Mouse (Mus musculus) NIH3T3 (cell line): ENCODE data around the gene Hus1.

Experiments used
- DNase-seq: peaks from one replicate; pipeline ENCODE4 v3.0.0-alpha.2; 2012; ENCODE audit warnings: low read depth

The Hus1 gene

DNA sequence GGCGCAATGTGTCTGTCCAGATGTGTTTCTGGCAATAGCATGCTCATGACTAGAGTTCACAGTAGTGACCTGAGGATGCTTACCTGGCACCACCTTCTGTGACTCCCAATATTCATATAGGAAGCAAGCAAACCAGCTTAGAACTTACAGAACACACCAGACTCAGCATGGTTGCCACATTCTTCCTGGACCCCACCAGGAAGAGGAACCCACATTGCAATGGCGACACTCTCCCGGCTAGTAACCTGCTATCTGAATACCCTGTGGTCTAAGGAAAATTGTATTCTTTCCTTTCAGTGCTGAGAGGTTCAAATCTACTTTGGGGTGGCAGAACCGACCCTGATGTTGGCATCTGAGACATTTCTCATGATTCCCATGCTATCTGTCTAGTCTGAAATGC, 32.8 kb downstream of the Hus1 start:
- no peak for DNase-seq

DNA sequence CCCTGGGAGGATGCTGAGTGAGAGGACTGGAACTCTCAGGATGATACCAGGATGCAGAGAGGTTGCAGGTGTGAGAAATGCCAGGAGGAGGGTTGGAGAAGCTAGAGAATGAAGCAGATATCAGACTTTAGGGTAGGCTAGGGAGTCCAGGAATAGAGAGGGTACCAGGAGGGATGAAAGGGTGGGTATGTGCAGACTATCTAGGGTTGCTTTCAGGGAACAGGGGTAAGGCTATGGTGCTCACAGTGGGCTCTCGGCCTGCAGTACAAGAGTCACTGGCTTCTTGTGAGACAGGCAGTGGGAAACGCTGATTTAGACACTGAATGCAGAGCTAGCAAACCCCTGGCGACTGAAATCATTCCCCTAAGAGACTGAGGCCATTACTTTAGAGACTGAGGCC, 37.8 kb downstream of the Hus1 start, which contains the start of gene Pkd1l1:
Gene Pkd1l1, minus strand, starts transcription at position 101 of the 400 bp plus-strand sequence.
- DNase-seq, result no peak

DNA sequence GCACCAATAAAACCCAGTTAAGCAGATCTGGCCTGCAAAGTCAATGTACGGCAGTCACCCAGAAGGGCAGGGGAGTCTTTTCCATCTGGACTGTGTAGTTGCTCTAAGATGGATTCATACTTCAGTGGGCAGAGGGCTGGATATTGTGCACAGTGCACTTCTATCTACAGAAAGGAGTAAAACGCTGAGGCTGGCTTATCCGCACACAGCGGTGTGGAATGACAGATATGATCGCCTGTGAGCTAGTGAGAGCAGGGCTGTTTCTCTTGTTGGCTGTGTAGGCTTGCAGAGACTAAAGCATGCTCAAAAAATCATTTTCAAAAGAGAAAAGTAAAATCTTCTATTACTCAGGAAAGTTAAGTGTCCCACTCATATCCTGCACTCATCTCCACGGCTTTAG, 38.9 kb downstream of the Hus1 start:
- DNase-seq, result no peak

DNA sequence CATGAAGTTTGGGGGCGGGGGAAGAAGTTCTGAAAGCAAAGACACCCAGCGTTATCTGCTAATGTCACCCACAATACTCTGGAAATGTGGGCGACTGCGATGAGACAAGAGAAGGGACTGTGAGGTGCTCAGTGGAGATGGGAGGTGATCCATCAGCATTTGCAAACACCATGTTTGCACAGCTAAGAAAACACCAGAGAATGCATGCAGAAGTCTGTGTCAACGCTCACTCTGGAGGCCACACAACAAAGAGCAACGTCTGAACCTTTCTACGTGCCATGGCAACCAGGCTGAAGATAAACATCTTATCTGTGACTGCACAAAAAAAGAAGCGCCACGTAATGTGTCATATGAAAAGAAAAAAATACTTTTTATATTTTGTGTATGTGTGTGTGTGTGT, 40.5 kb downstream of the Hus1 start:
- no peak for DNase-seq

DNA sequence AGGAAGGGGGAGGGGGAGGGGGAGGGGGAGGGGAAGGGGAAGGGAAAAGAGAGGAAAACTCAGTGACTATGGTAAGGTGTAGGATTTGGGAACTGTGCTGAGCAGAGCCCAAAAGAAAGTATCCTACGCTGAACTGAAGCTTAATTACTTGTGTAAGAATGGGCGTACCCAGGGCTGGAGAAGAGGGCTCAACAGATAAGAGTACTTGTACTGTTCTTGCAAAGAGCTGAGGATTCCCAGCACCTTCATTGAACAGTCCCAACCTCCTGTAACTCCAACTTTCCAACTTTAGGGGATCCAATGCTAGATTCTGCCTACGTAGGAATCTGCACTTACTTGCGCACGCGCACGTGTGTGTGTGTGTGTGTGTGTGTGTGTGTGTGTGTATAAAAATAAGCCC, 42.9 kb downstream of the Hus1 start:
- no peak for DNase-seq

DNA sequence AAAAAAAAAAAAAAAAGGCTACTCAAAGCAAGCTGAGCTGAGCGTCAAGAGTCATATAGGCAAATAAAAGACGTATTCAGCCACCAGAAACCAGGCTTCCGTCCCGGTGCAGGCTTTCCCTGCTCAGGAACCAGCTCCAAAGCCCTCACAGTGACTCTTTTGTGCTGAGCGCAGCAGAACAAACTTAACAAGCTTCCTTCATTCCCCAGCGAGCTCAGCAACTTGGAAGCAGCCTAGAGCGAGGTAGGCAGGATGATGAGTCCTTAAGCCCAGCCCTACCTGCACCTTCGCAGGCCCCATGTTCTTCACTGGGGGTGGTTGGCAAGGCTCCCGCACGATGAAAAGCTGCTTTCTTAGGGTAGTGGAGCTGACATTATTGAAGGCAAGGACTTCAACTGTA, 52.4 kb downstream of the Hus1 start:
- DNase-seq, result no peak

DNA sequence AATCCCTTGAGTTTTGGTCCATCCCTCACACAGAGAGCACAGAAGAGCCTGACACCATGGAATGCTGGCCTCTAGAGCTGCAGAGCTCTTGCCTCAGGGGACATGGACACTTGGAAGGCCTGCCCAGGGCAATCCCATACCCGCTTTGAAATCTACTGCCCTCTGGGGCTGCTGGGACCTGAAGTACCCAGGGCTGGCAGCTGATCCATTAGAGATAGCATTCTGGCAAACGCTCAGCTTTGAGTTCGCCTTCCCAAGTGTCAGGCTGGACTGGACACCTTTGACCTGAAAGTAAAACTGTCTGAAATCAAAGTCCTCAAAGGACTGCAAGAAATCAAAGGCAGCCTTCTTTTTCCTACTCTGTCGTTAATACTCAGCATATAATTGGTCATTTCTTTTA, 52.9 kb downstream of the Hus1 start:
- no peak for DNase-seq

DNA sequence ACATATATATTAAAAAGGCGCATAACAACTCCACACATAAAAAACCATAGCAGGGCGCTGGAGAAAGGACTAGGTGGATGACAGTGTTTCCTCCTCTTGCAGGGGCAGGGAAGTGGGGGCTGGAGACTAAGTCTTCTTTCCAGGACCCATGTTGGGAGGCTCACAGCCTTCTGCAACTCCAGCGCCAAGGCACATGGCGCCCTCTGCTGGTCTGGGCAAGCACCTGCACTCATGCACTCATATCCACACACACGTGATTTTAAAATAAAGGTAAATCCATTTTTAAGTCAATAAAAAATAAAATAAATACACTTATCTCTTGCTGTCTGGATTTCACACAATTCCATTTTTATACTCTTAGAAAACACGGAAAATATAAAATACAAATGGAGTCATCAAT, 54.0 kb downstream of the Hus1 start:
- peak; percentile 34 for DNase-seq

DNA sequence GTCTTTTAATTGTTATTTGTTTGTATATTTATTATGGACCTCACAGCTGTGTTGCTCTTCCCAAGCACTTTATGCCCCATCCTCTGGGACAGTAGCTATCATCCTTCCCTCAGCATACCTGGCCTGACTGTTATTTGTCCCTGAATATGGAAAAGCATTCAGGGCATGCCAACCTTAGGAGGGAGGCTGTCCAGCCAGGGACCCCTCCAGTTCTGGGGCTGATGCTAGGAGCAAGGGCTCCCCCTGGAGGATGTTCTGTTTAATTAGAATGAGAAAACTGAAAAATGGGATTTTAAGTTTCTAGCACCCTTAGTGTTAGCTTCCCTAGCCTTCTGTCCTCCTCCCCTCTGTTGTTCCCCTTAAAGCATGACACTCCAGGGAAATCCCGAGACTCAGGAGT, 55.3 kb downstream of the Hus1 start:
- peak; percentile 63 for DNase-seq

DNA sequence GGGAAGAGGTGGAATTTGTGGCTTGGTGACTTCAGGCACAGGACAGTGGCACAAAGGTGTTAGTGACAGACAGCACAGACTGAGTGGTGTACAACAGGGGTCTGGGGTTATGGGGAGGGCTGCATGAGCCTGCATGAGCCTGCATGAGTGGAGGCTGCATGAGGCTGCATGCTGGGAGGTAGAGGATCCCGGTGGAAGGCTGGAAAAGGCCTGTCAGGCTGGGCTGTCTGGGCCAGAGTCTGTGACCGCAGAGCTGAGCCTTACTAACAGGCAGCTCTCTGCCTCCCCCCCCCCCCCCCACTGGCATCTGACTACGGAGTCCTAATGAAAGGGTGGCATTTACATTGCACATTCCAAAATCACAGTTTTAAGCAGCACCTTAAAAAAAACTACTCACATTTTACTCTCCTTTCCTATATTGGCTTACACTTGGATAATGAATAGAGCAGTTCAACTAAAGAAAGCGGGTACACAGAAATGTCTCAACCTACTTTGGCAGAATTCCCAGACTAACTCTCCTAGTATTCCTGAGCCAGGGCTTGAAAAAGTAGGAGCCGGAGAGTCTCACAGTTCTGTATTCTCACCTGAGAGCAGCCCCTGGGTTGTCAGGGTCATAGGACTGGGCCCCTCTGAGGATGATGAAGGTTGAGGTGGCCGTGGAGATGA, 61.1 kb downstream of the Hus1 start:
- DNase-seq, result peak; percentile 32

DNA sequence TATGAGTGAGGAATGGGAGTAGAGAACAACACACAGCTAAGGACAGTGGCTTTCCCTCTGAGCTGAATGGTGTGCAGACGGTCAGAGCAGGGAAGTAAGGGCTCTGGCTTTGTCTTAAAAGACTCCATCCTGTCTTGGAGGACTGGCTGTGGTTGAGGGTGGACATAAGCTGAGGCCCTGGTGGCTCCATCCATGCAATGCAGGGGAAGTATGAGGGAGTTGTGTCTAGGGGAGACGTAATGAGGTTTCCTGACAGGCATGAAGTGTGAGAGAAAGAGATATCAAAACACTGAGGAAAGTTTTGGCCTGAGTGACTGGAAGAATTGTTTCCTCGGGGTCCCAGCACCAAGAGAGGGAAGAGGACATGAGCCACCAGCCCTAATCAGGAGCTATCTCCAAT, 62.1 kb downstream of the Hus1 start:
- no peak for DNase-seq

DNA sequence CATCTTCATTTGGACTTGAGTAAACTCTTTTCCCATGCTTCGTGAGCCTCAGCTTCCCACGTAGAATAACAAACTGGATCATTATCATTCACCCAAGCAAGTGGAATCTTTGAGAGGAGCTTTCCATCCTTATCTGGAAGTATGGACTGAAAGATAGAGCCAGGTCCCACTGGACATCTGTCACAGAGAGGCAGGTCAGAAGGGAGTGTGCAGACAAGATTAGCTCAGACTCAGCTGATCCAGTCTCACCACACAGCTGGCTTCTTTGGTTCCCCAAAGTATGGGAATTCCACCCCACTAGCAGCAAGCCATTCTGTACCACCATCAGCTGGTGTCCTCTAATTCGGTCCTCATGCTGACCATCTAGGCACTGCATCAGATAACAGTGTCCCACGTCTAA, 66.9 kb downstream of the Hus1 start:
- DNase-seq, result no peak
